Mouse (Mus musculus) myocyte (in vitro differentiated cells): Measurements from ENCODE around the gene Ddx20.

Experiments
- POLR2AphosphoS2 ChIP-seq: IDR thresholded peaks from one replicate; pipeline ENCODE4 v1.6.1; 2011; ENCODE audit warnings: low read depth, control low read depth; ENCODE audit not compliant: insufficient read length
- TCF12 ChIP-seq: IDR thresholded peaks from one replicate; pipeline ENCODE4 v1.6.1; 2011; ENCODE audit warnings: mild to moderate bottlenecking, control low read depth; ENCODE audit not compliant: poor library complexity, insufficient read depth, severe bottlenecking

GRCm38 (mm10) chr3:105655031-105655585 is 32.3 kb downstream of the Ddx20 start:
- TF ChIP-seq TCF12 (no peak), POLR2AphosphoS2 (no peak)
